Mouse (Mus musculus) thymus, postnatal 25 days (tissue): ENCODE data around the gene Fbxl5.

Source experiments
- DNase-seq: peaks from one replicate; pipeline ENCODE4 v3.0.0; 2022

Gene Fbxl5

DNA sequence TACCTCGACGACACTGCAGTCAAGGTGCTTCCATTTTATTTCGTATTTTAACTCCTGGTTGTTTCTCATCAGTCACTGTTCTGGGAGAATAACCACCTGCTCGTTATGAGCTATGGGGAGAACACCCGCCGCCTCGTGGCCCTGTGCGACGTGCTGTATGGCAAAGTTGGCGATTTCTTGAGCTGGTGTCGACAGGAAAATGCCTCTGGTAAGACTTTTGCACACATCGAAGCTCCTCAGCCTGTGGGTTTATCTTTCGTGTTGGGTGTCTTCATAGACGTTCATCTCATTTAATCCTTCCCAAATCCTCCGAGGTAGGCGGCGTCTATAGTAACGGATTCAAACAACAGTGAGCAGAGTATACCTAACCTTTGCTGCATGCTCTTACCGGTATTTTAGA, at the start of gene Fbxl5:
Fbxl5 (minus strand) TSS at position 101 of the 400 bp plus-strand sequence.
- DNase-seq = no peak

DNA sequence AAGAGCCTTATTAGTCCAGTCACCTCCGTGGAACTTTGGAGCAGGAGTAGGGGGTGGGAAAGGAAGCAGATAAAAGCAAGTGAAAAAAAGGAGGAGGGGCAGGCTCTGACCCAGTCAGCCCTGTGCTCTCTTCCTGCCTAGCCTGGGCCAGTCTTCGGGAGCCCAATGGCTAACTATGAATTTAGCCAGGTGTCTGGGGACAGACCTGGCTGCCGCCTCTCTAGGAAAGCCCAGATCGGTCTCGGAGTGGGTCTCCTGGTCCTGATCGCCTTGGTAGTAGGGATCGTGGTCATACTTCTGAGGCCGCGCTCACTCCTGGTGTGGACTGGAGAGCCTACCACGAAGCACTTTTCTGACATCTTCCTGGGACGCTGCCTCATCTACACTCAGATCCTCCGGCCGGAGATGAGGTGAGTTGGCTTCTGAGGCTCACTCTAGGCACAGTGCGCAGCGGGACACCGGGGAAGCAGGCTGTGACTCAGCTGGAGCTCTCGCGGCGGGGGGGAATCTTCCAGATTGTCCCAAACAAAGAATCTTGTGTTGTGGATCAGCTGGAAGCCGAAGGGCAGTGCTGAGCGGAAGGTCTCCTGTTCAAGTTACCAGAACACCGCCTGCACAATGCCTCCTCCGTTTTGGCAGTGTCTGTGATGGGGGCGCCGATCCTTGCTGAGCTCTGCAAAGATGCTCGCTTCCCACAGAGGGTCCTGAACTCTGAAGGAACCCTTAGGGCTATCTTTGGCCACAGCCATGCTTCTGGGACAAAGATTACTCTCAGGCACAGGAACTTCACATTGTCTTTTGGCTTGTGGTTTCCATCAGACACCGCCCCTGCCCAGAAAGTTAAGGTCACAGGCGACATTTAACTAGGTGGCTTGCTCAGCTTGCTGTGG, 47.5 kb upstream of the Fbxl5 start:
- DNase-seq = peak; percentile 11

- no peak for DNase-seq
These were observed 46.8 kb upstream of the Fbxl5 start, which contains the start of gene Cd38 for GRCm38 (mm10) chr5:43868253-43868652. Cd38 (plus strand) TSS chr5:43868553.

DNA sequence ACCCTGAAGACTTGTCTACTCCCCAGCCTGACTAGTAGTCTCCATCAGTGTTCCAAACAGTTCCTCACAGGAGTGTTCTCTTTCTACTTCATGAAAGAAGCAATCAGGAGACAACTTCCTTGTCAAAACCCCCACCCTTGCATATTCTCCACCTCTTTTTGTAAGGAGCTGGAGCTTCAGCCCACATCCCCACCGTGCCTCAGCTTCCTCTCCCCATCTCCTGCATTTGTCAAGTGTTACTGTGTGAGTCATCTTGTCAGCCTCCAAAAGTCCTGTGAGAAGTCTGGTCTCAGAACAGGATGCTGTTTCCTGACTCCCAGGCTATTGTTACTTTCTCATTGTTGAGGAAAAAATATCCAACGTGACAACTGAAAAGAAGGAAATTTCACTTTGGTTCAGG, 43.9 kb upstream of the Fbxl5 start:
- DNase-seq = no peak

DNA sequence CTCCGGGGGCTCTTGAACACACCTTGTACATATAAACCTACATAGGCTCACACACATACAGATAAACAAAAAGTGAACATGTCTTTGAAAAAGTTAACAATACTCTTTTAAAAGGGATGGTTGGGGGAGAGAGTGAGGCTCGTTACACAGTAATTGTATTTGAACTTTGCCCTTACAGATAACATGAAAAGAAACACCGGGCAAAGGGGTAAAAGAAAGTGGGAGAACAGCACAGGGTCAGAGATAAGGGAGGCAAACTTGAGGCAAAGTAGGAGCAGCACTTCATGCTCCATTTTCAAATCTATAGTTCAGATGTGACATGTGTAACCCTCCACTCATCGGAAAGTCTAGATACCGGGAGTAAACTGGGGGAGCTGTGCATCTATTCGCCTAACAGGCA, 42.2 kb upstream of the Fbxl5 start:
- DNase-seq = no peak

GRCm38 (mm10) chr5:43860670-43861431, 39.4 kb upstream of the Fbxl5 start:
- DNase-seq = no peak

- no peak for DNase-seq
These were observed 38.7 kb upstream of the Fbxl5 start for GRCm38 (mm10) chr5:43860096-43860495.

DNA sequence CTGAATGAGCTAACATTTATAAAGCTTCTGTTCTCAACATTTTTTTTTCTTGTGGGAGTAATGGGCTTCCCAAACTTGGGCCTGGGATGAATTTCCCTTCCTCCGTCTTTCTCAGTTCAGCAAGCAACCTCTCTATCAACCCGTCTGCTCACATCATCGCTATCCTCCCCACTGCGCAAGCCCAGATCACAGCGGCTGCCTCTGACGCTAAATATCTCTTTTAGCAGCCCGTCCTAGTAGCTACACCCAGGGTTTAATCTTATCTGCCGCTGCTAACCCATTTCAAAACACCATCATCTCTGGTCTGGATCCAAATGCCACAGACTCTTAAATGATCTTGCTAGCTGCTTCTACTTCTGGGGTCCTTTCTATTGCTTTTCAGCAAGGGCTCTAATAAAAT, 38.2 kb upstream of the Fbxl5 start:
- no peak for DNase-seq

DNA sequence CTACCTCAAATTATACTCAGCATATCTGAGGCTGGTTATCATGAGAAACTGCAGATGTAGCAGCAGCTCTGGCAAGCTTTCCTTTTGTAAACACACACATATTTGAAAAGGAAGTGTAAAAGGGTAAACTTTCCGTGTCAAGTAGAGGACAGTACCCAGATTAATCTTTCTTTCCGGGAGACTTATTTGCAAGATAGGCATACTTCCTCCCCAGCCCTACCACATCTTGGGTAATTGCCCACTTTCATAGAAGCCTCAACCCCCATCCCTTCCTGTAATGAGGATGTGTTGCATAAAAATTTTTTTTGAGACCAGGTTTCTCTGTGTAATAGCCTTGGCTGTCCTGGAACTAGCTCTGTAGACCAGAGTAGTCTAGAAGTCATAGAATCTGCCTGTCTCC, 34.3 kb upstream of the Fbxl5 start:
- no peak for DNase-seq

- DNase-seq = no peak
These were observed 32.5 kb upstream of the Fbxl5 start for GRCm38 (mm10) chr5:43853868-43854488.

GRCm38 (mm10) chr5:43853096-43853867, 31.8 kb upstream of the Fbxl5 start:
- no peak for DNase-seq

GRCm38 (mm10) chr5:43848275-43848674, 26.8 kb upstream of the Fbxl5 start:
- DNase-seq = no peak

DNA sequence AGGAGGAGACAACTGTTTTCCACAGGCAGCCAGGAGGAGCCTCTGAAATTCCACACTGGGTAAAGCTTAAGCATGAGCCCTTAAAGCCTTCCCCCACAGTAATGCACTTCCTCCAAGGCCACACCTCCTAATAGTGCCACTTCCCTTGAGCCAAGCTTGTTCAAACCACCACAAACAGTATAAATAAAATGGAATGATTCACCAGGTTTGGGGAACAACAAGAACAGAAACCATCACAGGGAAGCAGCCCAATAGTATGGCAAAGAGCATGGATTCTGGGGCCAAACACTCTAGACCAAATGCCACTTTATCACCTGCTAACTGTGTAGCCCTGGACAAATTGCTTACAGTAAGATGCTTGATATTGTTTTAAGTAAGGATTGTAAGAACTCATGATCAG, 26.1 kb upstream of the Fbxl5 start:
- no peak for DNase-seq

DNA sequence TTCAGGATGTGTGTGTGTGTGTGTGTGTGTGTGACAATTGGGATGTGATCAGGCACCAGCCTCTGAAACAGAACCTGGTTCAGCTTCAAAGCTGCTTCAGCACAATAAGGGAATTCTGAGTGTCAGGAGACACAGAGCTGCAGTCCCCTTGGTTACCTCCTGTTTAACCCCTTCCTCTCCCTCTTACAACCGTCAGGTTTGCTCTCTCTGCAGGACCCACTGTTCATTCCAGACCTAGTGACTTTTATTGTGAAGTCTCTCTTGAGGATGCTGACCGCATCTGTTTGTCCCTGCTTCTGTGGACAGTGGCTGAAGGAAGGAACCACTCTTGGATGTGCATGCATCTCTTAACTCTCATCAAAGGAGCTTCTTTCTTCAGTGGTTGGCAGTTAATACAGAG, 24.8 kb upstream of the Fbxl5 start:
- no peak for DNase-seq

DNA sequence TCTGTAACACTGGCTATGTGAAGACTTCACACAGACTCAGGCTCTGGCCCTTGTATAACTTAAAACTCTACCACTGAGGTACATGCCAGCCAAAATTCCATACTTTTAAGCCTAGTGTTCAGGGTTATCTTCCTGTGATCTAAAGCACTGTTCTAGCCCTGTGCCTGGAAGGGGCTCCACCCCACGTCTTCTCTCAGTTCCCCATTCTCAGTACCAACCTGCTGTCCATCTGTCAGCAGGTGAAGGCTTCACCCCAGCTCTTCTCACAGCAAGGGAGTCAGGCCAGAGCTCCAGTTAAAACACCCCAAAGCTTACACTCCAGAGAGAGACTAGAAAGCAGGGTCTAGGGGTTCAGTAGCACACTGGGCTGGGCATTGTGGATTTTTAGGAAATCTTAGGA, 24.2 kb upstream of the Fbxl5 start:
- DNase-seq = no peak

GRCm38 (mm10) chr5:43845083-43845482, 23.6 kb upstream of the Fbxl5 start:
- DNase-seq = no peak

DNA sequence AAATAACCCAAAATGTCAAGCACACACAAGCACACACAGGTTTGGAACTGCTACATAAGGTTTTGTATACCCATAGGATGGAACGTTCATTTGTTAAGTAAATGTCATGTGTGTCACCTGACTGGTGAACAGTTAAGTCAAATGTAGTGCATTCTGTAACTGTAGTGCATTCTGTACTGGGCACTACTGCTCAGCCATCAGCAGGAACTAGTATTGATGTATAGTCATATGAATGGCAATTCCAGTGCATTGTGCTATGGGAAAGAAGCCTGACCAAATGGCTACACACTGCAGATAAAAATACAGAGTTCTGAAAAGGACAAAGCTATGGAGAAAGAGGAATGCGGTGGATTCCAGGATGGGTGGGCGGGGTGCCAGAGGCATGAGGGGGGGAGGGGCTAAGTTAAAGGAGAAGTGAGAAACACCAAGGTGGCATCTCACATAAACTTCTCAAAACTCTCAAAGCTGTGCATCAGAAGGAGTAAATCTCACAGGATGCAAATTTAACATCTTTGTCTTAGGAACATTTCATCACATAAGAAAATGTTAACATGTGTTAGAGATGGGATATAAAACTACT, 21.2 kb upstream of the Fbxl5 start:
- DNase-seq = no peak

DNA sequence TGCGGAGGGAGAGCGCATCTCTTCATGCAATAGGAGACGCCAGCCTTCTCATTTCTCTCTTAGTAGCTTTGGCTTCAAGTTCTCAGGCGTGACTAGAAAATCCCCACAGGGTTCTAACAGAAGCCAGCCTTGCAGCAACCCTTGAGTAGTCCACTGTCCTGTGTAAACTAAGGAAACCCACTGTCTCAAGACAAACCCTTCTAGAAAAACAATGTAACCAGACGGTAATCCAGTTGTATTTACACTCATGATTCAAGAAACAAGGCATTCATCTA, 20.5 kb upstream of the Fbxl5 start:
- no peak for DNase-seq

DNA sequence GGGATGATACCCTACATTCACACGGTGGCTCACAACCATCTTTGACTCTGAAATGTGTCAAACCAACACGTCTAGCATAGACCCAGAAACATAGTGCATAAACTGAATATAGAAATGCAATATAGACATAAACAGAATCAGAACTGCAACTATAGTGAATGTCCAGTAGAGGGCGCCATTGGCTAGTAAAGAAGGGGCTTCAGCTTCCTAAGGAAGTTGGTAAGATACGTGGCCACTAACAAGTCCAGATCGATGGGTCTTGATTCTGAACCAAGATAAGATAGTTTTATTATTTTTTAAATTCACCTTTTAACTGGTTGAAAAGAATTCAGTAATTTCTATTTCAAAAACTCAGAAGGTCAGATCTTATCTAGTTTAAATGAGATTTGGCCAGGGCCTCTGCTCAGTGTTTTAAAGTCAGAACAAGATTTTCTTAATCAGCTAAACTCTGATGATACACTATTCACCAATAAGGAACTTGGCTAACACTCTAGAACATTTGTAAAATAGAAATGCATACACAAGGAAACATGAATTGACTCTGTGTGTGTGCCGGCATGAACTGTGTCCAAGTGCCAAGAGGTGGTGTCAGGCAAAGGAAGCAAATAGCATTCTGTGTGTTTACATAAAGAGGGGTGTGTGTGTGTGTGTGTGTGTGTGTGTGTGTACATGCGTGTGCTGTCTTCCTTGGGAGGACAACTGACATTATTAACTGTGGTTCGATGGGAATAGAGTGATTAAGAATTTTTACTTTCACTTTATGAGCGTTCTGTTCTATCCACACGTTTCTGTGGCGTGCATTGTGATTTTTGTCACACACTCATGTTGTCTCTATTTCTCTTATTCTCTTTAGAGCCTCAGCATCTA, 19.9 kb upstream of the Fbxl5 start:
- DNase-seq = peak; percentile 55

DNA sequence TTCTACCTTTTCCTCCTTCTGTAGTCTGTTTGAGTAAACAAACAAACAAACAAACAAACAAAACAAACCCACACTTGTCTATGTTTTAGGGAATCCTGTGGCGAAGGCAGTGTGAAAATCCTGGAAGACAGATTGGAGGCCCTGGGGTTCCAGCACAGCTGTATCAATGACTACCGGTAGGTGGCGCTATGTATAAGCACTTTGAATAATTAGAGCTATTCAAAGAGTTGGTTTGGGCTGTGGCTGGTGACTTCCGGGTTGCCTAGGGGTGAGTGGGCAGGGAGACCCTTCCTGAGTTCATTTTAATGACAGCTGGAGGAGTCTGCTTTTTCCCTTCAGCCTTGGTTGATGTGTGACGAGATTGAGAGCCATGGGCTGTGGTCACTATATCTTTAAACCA, 15.9 kb upstream of the Fbxl5 start:
- DNase-seq = peak; percentile 51

DNA sequence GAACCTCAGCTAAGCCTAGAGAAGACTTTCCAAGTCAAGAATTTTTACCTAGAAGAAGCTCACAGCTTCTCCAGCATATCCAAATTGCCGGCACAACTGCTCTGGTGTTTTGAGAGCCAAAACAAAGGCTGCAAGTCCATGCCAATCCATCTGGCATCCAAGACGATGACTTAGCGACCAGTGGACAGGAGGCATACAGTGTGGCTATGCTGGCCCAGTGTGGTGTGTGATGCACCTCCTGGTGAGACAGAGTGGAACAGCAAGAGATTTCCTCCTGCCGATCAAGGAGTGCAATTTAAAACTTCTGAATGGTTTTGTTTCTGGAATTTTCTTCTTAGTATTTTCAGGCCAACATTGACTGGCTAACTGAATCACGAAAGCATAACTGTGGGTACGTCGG, 15.2 kb upstream of the Fbxl5 start:
- no peak for DNase-seq

- no peak for DNase-seq
These were observed 5.9 kb upstream of the Fbxl5 start for GRCm38 (mm10) chr5:43827366-43827765.
